Mouse (Mus musculus): ENCODE measurements around the gene Mob3b. TPM values are rescaled to one million over a fixed set of nuclear protein-coding genes. Genes with fewer than 3 reads are reported as not detected.

Mob3b gene
- total RNA-seq, 2 experiments from 2014 or later, result 0.28 to 0.86 TPM

DNA sequence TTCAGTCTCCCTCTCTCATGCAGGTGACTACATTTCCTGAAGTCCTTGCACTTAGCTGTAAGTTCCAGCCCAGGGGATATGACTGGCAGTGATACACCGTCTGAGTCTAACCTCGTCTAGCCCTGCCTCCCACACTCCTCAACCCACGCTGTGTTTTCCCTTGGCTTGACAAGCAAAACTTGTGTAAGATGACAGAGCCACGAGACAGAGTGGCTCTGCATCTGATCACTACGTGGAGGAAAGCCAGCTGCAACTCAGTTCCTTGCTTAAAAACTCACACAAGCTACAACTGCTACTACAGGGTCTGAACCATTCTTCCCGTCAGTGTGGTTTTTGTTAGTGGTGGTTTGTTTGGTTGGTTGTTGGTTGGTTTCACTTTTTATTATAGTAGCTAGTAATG is 17.0 kb downstream of the Mob3b start:
- Histone ChIP-seq H3K27ac (no peak overlapping the region), H3K4me3 (no peak overlapping the region)
- no peak for TF ChIP-seq CTCF (IDR thresholded peaks at IDR 0.05)
- no peak for DNase-seq
- intact Hi-C loops (cut with DNase I), result no loop called here

DNA sequence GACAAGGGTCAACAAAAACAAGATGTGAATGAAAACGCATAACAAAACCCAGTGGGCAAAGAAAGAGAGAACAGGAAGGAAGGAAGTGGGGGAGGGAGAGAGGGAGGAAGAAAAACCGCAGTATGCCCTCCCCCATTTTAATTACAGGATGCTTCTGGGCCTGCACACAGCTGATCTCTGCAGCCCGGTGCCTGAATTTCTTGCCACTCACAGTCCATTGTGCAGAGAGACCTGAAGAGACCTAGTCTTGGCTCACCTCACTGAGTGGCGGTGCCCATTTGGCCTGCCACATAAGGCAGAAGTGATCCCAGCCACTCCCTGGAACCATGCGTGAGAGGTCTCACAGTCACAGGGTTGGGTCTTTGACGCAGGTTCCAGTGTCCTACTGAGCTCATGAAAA is 19.2 kb downstream of the Mob3b start:
- no peak overlapping the region for H3K4me3 ChIP-seq
- intact Hi-C loops (cut with DNase I), result no loop called here
- no peak for DNase-seq
- no peak overlapping the region for H3K27ac ChIP-seq
- no peak for TF ChIP-seq CTCF (IDR thresholded peaks at IDR 0.05)

DNA sequence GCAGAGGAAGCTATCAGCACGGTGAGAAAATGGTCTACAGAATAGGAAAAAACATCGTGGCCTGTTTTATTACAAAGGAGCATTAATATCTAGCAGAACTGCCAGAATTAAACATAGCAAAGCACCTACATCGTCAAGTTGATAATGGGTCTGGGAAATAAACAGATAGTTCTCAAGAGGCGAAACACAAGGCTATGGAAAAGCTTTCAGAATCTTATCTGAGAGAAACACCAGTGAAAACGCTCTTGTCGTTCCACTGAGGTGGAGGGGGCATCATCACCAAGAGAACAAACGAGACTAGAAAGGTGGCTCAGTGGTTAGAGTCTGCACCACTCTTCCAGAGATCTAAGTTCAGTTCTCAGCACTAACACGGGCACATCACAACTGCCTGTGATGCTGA is 20.3 kb downstream of the Mob3b start:
- Histone ChIP-seq H3K4me3 (no peak overlapping the region), H3K27ac (no peak overlapping the region)
- no peak for TF ChIP-seq CTCF (IDR thresholded peaks at IDR 0.05)
- intact Hi-C loops (cut with DNase I), result no loop called here
- DNase-seq, result no peak

DNA sequence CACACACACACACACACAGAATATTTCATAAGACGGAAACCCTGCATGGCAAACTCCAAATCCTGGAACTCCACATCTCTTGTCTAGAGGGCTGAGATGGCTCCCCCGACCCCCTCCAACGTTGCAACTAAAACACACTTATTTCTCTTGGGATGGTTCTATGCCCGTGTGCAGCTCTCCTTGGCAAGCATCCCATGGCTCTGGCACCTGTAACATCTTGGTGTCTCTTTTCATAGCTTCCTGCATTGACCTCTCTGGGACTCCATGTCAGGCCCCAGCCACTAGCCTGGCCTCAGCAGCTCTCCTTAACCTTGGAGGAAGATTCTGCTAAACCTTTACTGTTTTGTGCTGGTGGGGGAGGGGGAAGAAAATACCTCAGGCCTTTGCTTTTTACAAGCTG is 21.5 kb downstream of the Mob3b start:
- intact Hi-C loops (cut with DNase I), result no loop called here
- H3K27ac ChIP-seq, result no peak overlapping the region
- no peak for TF ChIP-seq CTCF (IDR thresholded peaks at IDR 0.05)
- H3K4me3 ChIP-seq, result no peak overlapping the region
- DNase-seq, result no peak

DNA sequence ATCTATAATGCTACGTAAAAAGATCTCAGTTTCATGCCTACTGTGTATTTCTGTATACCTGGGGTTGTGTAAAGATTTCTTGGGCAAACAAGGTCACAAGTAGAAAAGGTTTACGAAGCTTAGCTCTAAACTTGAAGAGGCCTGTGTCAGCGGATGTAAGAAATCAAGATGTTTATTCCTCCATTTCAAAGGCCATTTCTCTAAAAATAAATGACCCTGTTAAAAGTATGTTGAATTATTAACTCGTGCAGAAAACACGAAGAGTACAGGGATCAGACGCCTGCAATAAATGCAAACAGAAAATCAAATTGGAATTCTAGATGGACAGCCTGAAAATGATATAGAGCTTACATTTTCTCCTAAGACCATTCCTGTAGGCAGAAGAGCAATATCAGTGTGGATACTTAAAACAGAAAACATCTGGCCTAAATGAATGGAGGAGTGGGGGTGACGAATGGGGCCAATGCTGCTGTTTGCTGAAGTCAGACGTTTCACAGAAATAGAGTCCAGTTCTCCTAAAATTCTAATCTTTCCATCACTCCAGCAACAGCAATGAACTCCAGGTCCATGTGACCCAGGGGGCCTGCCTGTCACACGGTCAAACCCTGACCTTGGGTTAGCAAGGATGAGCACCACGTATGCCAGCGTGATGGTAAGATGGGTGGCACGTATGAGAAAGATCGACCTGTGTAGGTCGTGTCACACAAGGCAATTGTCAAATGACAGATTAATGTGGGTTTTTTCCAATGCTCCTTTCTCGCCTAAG is 22.3 kb downstream of the Mob3b start:
- Histone ChIP-seq H3K4me3 (no peak overlapping the region), H3K27ac (no peak overlapping the region)
- no peak for TF ChIP-seq CTCF (IDR thresholded peaks at IDR 0.05)
- DNase-seq, result no peak
- intact Hi-C loops (cut with DNase I), result no loop called here

DNA sequence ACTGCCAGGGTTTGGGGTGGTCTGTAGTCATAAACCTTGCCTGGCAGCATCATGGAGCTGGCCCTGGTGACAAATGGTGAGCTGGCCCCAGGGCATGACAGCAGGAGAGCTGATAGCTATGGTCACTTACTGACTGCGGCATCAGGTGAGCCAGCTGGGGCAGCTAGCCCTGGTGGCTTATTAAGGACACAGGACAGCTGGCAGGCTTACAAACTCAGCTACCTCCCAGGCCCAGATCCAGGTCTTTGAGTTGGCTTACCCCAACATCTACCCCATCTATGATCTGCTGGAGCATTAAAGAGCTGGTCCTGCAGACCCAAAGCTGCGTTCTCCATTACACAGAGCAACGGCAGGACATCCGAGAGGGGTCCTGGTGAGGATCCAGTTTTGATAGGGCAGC is 23.9 kb downstream of the Mob3b start:
- H3K4me3 ChIP-seq, result no peak overlapping the region
- H3K27ac ChIP-seq, result no peak overlapping the region
- no peak for TF ChIP-seq CTCF (IDR thresholded peaks at IDR 0.05)
- intact Hi-C loops (cut with DNase I), result no loop called here
- DNase-seq, result no peak

DNA sequence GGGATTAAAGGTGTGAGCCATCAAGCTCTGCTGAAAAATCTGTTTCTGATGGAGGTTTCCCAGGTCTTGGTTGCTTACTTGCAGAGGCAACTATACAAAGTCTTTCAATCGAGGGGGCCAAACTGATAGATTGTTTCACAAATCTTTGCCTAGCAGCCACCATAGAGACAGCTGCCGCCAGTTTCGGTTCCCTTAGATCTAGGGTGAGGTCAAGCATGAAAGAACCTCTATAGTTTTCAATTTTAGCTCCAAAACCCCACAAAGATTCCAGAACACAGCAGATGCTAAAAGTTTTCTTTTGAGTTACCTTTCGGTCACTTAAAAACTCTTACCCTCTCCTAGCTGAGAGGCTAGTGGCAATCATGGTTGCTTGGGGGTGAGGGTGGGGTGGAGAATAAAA is 25.7 kb downstream of the Mob3b start:
- Histone ChIP-seq H3K4me3 (no peak overlapping the region), H3K27ac (no peak overlapping the region)
- DNase-seq, result no peak
- TF ChIP-seq CTCF (IDR thresholded peaks at IDR 0.05), result no peak
- intact Hi-C loops (cut with DNase I), result no loop called here

DNA sequence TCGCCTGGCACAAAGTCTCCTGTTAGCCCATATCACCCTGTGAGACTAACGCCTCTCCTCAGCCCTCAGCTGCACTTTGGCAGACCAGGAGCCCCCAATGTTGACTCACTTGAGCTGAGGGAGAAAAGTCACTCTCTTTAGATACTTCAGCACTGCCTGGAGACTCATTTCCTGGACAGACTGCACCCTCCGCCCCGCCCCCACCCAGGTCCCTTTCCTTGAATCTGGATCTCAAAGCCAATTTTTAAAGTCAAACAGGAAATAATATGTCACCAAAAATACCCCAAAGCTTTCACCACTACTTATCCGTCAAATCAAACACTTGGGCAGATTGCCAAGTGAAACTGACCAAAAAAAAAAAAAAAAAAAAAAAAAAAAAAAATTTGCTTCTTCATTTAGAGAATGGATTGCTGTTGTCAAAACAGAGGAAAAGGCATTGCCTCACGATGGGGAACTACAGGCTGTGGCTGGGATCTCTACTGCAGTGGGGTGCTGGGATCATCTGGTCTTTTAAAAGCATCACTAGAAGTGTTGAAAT is 26.8 kb downstream of the Mob3b start:
- no peak for TF ChIP-seq CTCF (IDR thresholded peaks at IDR 0.05)
- no peak overlapping the region for H3K4me3 ChIP-seq
- H3K27ac ChIP-seq, result no peak overlapping the region
- intact Hi-C loops (cut with DNase I), result no loop called here
- no peak for DNase-seq

DNA sequence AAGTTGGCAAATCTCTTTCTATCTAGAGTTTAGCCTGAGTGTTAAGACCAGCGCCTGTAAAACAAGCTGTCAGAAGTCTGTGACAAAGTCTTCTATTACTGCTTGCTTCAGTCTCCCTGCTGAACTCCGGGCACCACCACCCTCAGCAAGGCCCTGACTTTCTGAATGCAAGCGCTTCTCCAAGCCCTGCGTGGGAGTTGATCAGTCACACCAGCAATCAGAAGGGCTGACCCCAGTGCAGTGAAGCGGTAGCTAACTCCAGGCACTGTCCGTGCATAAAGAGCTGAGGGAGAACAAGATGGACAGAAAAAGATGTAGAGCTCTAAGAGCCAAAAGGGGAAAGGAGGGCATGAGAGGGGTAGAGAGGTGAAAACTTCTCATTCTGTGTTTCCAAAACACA is 29.5 kb downstream of the Mob3b start:
- no peak for DNase-seq
- Histone ChIP-seq H3K4me3 (no peak overlapping the region), H3K27ac (no peak overlapping the region)
- no peak for TF ChIP-seq CTCF (IDR thresholded peaks at IDR 0.05)
- intact Hi-C loops (cut with DNase I), result no loop called here

DNA sequence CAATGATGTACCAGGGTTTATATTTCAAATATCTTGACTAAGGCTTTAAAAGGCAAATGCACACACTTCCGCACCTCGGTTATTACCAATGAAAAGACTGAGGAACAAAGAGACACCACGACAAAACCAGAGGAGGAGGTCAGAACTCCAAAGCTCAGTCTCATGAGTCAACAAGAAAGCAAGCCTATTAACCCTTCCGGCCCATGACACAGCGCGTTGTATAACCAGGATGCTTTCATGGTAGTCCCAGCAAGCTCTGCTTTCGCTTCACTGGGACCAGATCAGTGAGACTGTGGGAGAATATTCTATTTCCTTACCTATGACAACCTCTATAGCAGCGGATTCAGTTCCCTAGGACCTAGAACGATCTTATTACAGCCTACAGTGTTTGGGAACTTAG is 30.5 kb downstream of the Mob3b start:
- no peak overlapping the region for H3K27ac ChIP-seq
- no peak for TF ChIP-seq CTCF (IDR thresholded peaks at IDR 0.05)
- no peak overlapping the region for H3K4me3 ChIP-seq
- no peak for DNase-seq
- intact Hi-C loops (cut with DNase I), result no loop called here

DNA sequence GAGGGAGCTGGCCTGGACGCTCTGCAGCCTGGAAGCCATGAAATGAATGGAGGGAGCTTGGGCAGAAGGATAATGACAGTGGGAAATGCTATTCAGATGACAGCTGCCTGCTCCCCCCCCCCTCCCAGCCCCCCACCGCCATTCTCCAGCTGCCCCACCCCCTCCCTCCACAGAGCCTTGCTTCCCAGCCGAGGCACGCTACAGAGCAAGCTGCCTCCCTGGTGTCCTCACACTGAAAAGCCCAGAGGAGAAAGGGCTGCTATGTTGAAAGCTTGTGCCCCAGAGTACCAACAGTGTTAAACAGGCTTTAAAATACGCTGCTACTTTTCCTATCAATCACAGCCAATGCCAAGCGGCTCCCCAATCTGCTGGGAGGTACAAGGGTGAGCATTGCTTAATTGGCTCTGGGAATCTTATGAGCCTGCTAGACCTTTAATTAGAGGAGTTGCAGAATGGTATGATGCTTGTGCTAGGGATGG is 31.9 kb downstream of the Mob3b start:
- DNase-seq, result no peak
- Histone ChIP-seq H3K27ac (no peak overlapping the region), H3K4me3 (no peak overlapping the region)
- no peak for TF ChIP-seq CTCF (IDR thresholded peaks at IDR 0.05)
- intact Hi-C loops (cut with DNase I), result no loop called here

DNA sequence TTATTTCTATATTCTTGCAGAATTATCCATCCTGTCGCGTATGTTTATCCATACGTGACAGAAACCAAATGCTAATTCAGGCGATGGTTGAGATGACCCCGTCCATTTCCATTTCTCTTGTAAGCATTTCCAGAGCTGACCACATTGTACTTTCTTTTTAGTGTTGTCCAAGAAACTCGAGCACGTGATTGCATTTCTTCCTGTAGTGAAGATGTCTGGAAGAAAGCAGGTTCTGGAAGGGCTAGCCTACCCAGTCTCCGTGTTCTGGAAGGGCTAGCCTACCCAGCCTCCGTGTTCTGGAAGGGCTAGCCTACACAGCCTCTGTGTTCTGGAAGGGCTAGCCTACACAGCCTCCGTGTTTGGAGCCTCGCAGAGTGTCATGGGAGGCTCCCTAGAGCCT is 33.3 kb downstream of the Mob3b start:
- no peak overlapping the region for H3K27ac ChIP-seq
- no peak overlapping the region for H3K4me3 ChIP-seq
- intact Hi-C loops (cut with DNase I), result no loop called here
- DNase-seq, result no peak
- TF ChIP-seq CTCF (IDR thresholded peaks at IDR 0.05), result no peak

DNA sequence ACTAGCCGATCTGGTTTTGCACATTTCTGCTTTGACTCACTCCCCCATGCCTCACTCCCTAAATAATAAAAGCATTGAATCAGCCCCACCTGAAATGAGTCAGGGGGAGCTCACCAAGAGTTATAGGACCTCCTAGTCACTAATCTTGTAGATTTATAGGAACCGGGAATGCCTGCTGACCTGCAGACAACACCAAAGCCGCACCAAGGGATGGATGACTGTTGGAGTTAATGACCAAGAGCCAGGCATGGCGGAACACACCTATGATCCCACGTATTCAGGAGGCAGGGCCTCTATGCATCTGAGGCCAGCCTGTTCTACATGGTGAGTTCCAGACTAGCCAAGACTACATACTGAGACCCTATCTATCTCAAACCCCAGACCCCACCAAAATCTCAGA is 34.2 kb downstream of the Mob3b start:
- no peak overlapping the region for H3K27ac ChIP-seq
- intact Hi-C loops (cut with DNase I), result no loop called here
- no peak overlapping the region for H3K4me3 ChIP-seq
- no peak for DNase-seq
- no peak for TF ChIP-seq CTCF (IDR thresholded peaks at IDR 0.05)

DNA sequence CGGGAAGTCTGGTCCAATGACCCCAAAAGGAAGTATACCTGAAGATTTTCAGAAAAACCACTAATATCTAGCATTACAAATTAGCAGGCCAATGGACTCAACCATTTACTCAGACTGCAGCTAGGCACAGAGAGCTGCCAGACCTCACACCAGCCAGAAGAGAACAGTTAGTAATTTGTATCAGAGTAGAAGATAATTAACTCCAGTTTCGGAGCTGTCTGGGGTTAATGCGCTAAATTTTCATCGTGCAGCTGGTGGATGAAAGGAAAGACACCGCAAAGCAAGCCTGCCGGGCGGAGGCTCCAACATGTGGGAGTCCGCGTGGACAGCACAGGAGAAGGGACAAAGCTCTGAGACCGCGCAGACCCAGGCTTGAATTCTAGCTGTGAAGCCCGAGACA is 36.2 kb downstream of the Mob3b start:
- TF ChIP-seq CTCF (IDR thresholded peaks at IDR 0.05), result no peak
- intact Hi-C loops (cut with DNase I), result no loop called here
- no peak for DNase-seq
- Histone ChIP-seq H3K27ac (no peak overlapping the region), H3K4me3 (no peak overlapping the region)

Data from gastrocnemius, adult 2 months (tissue).